Mouse (Mus musculus): ENCODE results near the gene Mab21l3.

The Mab21l3 gene

GRCm38 (mm10) chr3:101800596-101801018 is 48.2 kb downstream of the Mab21l3 start:
- DNase-seq (ENCODE audit: low spot score) = no peak

- DNase-seq (ENCODE audit: low spot score) = peak; percentile 81
These were observed 48.7 kb downstream of the Mab21l3 start for GRCm38 (mm10) chr3:101799852-101800595.

GRCm38 (mm10) chr3:101797830-101798709 is 50.7 kb downstream of the Mab21l3 start:
- no peak for DNase-seq (ENCODE audit: low spot score)

- no peak for DNase-seq (ENCODE audit: low spot score)
These were observed 52.5 kb downstream of the Mab21l3 start for GRCm38 (mm10) chr3:101796212-101796611.

GRCm38 (mm10) chr3:101795387-101796039 is 53.2 kb downstream of the Mab21l3 start:
- DNase-seq (ENCODE audit: low spot score) = no peak

GRCm38 (mm10) chr3:101794666-101795065 is 54.1 kb downstream of the Mab21l3 start:
- DNase-seq (ENCODE audit: low spot score) = no peak

GRCm38 (mm10) chr3:101794026-101794425 is 54.7 kb downstream of the Mab21l3 start:
- no peak for DNase-seq (ENCODE audit: low spot score)

GRCm38 (mm10) chr3:101792191-101792590 is 56.6 kb downstream of the Mab21l3 start:
- no peak for DNase-seq (ENCODE audit: low spot score)

GRCm38 (mm10) chr3:101784768-101785424 is 63.9 kb downstream of the Mab21l3 start:
- no peak for DNase-seq (ENCODE audit: low spot score)

GRCm38 (mm10) chr3:101783793-101784192 is 65.0 kb downstream of the Mab21l3 start:
- DNase-seq (ENCODE audit: low spot score) = no peak

- DNase-seq (ENCODE audit: low spot score) = no peak
These were observed 67.8 kb downstream of the Mab21l3 start for GRCm38 (mm10) chr3:101780874-101781483.

- DNase-seq (ENCODE audit: low spot score) = no peak
These were observed 69.7 kb downstream of the Mab21l3 start for GRCm38 (mm10) chr3:101778896-101779665.

GRCm38 (mm10) chr3:101775732-101776131 is 73.0 kb downstream of the Mab21l3 start:
- DNase-seq (ENCODE audit: low spot score) = no peak

- no peak for DNase-seq (ENCODE audit: low spot score)
These were observed 78.2 kb downstream of the Mab21l3 start for GRCm38 (mm10) chr3:101770540-101770939.

- no peak for DNase-seq (ENCODE audit: low spot score)
These were observed 85.2 kb downstream of the Mab21l3 start for GRCm38 (mm10) chr3:101763566-101763965.
